Mouse (Mus musculus) spleen, adult 2 months (tissue): ENCODE measurements around the gene Fam126b. TPM values are rescaled to one million over a fixed set of nuclear protein-coding genes. Genes with fewer than 3 reads are reported as not detected.

Experiments used
- DNase-seq, 2 experiments: peaks; one replicate each; pipeline versions ENCODE4 v3.0.0 to v3.0.0-alpha.2; 2012 to 2021; ENCODE audit warnings: low spot score in 2 of 2, low read depth in 1 of 2
- H3K27ac ChIP-seq: fragments of 200-500 bp; 2 replicates; pipeline ENCODE4 v1.5.1; 2012; ENCODE audit warnings: low read length, inconsistent platforms; ENCODE audit not compliant: insufficient read depth
- H3K27me3 ChIP-seq: fragments of 200-500 bp; 2 replicates; pipeline ENCODE4 v1.6.1; 2012; ENCODE audit warnings: mild to moderate bottlenecking, moderate library complexity, low read length, inconsistent platforms; ENCODE audit not compliant: control insufficient read depth, insufficient read depth
- H3K36me3 ChIP-seq: fragments of 200-500 bp; 2 replicates; pipeline ENCODE4 v1.6.1; 2012; ENCODE audit warnings: mild to moderate bottlenecking, low read length, inconsistent platforms; ENCODE audit not compliant: control insufficient read depth, insufficient read depth
- H3K4me1 ChIP-seq: fragments of 200-500 bp; 2 replicates; pipeline ENCODE4 v1.6.1; 2011; ENCODE audit warnings: inconsistent platforms; ENCODE audit not compliant: control insufficient read depth, insufficient read depth, insufficient read length
- H3K4me3 ChIP-seq: fragments of 200-500 bp; 2 replicates; pipeline ENCODE4 v1.5.1; 2011; ENCODE audit warnings: mild to moderate bottlenecking, inconsistent platforms; ENCODE audit not compliant: insufficient read depth, insufficient read length; ENCODE audit errors: extremely low read depth
- CTCF ChIP-seq: fragments of 200-500 bp; IDR thresholded peaks from 2 replicates; pipeline ENCODE4 v1.5.1; 2011; ENCODE audit warnings: mild to moderate bottlenecking, inconsistent platforms; ENCODE audit not compliant: insufficient read depth, insufficient read length, insufficient replicate concordance; ENCODE audit errors: extremely low read depth
- POLR2A ChIP-seq: fragments of 200-500 bp; IDR thresholded peaks from 2 replicates; pipeline ENCODE4 v1.6.1; 2011; ENCODE audit warnings: low read depth, low read length, inconsistent platforms
- WGBS: fragments of 180-500 bp; shearing (Covaris S2); methylation state at CpG from one replicate; pipeline ENCODE4 v1.1.7; 2018; 5-methylcytosine and 5-hydroxymethylcytosine counted together
- polyA plus RNA-seq: library from polyadenylated mRNA; depleted of rRNA; stranded (reverse); fragments of >200 nt; gene quantifications from 2 replicates; pipeline ENCODE4 v1.2.3, GENCODE M21; 2012; rRNA removed

The Fam126b gene
- polyA plus RNA-seq, 1 experiment = 0.67 TPM

DNA sequence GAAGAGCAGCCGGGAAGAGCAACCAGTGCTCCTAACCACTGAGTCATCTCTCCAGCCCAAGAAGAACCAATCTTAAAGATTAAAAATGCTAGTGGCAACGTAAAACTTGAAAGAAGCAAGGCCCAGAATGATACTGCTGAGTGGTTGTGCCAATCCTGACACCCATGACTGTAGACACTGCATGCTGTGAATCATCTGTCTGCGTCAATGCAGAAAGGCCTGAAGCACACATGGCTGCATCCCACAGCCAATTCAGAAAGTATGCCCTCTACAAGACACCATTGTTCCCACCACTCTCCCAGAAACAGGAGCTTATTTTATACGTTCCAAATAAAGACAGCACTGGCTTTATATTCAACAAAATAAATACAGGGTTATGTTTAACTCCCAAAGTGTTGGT, 103.5 kb downstream of the Fam126b start:
- Histone ChIP-seq H3K4me1 (no peaks in the 10 kb centered on the region), H3K27me3 (no peaks in the 10 kb centered on the region), H3K36me3 (peaks cover 21% of the 10 kb centered on the region), H3K4me3 (no peak overlapping the region), H3K27ac (no peak overlapping the region)
- no peak for TF ChIP-seq CTCF
- TF ChIP-seq POLR2A = no peak
- no peak for DNase-seq
- WGBS = 93% methylated on average over 4 of the region's 4 CpGs

DNA sequence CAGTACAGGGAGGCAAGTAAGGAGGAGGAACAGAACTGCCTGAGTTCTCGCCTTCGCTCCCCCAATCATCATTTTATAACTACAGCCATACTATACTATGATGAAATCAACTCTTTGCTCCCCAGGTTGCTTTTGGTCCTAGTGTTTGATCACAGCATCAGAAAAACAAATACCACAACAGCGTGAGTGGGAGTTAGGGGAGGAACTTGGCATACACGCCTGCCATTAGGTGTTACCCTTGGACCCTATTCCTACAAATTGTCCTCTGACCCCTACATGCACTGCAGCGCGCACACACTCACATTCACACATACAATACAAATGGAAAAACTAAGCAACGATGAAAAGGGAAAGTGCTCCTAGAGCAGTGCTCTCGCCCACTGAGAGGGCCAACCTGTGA, 110.5 kb downstream of the Fam126b start:
- Histone ChIP-seq H3K4me1 (no peaks in the 10 kb centered on the region), H3K36me3 (peaks cover 33% of the 10 kb centered on the region), H3K4me3 (no peak overlapping the region), H3K27me3 (no peaks in the 10 kb centered on the region), H3K27ac (no peak overlapping the region)
- no peak for DNase-seq
- 98% methylated on average over 8 of the region's 8 CpGs for WGBS
- no peak for TF ChIP-seq CTCF
- TF ChIP-seq POLR2A = no peak

Other genes starting within 250 kb of the Fam126b start
- gene Bzw1, start 193.4 kb downstream of the Fam126b start, polyA plus RNA-seq = 12.1 and 13.3 TPM in 2 replicates
- gene Clk1, start 162.3 kb downstream of the Fam126b start, polyA plus RNA-seq = 37.5 and 48.1 TPM in 2 replicates
- 7.5 and 8.6 TPM in 2 replicates for gene Nif3l1, start 141.2 kb downstream of the Fam126b start, polyA plus RNA-seq
- gene Ppil3, start 140.8 kb downstream of the Fam126b start, polyA plus RNA-seq = 9.4 and 16.9 TPM in 2 replicates
- gene Orc2, start 81.2 kb downstream of the Fam126b start, polyA plus RNA-seq = 8.5 and 10.4 TPM in 2 replicates
- gene Ndufb3, start 61 bp upstream of the Fam126b start, polyA plus RNA-seq = 13.8 and 13.9 TPM in 2 replicates
- 0.15 TPM in 1 of 2 replicates, not detected in the other for gene Als2cr12, start 109.7 kb upstream of the Fam126b start, polyA plus RNA-seq
- 28.2 and 33.2 TPM in 2 replicates for gene Cflar, start 125.2 kb upstream of the Fam126b start, polyA plus RNA-seq
- 5.6 and 6.3 TPM in 2 replicates for gene Casp8, start 209.1 kb upstream of the Fam126b start, polyA plus RNA-seq